Mouse (Mus musculus): ENCODE data around the gene Cluap1.

Gene Cluap1

DNA sequence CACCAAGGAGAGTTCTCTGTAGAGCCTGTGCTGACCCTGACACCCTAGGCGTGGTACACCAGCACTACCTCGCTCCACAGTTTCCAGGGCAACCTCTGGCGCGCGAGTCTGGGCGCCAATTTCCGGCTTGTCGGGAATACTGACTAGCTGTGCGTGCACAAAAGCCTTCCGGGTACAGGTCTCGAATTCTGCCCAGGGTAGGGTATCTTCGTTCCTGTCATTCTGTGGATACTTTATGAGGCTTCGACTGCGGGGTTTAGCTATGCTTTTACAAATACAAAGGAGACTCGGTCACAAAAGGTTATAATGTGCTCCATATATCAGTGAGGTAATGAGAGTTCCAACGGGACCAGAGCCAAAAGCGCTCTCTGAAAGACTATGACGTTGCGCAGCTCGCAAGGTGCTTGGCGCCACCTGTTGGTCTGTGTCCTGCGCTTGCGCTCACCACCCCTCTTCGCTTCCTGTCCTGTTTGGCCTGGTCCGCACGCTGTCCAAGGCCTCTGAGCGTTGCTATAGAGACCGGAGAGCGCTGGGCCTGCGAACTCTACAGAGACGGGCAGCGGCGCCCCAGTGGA, at the start of gene Cluap1, which contains the start of gene 1700037C18Rik:
Gene Cluap1 (plus strand): TSS at position 265 of the 575 bp plus-strand sequence.
Gene 1700037C18Rik (minus strand): TSS at position 153 of the 575 bp plus-strand sequence.
- peak; percentile 83 to 85 for DNase-seq (ENCODE audit: low spot score in 2 of 2)

DNA sequence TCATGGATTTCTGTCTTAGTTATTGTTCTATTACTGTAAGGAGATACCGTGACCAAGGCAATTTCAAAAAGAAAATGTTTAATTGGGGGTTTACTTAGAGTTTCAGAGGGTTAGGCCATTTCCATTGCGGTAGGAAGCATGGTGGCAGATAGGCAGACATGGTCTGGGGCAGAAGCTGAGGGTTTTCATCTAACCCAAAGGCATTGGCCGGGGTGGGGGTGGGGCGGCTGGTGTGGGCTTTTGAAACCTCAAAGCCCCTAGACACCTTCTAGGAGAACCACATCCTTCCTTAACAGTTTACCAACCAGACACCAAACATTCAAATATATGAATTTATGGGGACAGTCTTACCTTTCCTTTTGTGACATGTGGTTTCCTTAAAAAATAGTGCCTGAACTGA, 49.3 kb upstream of the Cluap1 start:
- no peak for DNase-seq (ENCODE audit: low spot score in 2 of 2)

DNA sequence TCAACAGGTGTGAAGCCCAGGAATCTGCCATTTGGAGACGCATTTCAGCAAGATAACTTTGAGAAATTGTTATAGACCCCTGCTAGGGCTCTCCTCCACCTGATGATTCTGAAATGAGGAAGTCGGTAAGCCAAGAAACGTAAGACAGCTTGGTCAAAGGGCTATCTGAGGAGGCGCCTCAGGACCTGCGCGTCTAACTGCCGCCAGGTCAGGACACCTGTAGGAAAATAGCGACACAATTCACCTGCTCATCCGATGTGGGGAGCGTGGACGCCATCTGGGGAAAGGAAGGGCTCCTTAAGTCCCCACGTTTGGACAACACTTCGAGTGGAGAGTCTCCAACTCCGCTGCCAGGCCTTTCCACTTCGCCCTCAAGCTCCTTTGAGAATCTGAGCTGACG, 36.8 kb upstream of the Cluap1 start:
- no peak for DNase-seq (ENCODE audit: low spot score in 2 of 2)

DNA sequence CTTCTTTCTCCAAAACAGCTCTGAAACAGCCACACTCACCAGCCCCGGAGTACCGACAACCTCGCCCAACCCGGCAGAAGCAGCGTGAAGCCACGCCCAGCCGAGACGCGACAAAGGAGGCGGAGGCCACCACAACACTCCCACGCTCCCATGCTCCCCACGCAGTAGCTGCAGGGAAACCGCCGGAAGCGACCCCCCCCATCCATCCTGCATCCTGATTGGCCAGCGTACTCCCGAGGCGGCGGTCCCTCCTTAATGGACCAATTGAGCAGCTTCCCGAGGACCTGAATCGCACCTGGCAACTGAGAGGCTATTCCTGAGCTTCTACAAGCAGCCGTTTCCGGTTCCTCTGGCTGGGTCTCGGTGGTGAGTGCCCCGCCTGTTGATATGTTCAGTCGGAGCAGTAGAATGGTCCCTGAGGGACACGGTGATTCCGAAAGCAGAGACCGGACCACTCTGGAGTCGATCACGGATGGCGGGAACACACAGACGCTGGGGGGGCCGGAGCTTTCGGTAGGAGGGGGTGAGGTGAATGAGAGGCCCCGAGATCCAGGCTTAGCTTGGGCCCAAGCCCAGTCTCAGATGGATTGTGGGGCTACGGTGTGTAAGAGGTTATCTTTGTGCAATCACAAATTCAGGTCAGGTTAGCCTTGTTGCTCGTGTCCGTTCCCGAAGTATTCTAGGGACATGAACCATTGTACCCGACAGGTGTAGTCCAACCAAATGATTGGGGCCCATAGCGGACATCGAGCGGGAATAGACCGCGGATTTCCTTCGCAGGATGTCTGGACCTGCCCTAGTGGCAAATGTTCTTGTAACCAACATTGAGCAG, 36.2 kb upstream of the Cluap1 start, which contains the start of gene Naa60:
Gene Naa60 (plus strand): TSS at position 160 of the 832 bp plus-strand sequence.
- DNase-seq (ENCODE audit: low spot score in 2 of 2), result peak; percentile 70 to 73

DNA sequence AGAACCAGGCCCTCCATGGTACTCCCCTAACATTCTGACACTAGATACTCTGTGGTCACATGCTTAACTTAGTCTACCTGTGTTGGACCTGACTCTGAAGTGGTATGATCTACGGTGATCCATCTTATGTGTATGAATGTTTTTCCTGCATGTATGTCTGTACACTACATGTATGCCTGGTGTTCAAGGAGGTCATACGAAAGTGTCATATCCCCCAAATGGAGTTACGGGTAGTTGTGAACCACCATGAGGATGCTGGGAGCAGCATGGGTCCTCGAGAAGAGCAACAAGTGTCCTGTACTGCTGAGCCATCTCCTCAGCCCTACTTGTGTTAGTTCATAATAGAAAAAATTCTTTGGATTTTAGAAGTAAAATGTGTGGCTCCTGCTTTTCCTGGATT, 32.3 kb upstream of the Cluap1 start:
- DNase-seq (ENCODE audit: low spot score in 2 of 2), result no peak

DNA sequence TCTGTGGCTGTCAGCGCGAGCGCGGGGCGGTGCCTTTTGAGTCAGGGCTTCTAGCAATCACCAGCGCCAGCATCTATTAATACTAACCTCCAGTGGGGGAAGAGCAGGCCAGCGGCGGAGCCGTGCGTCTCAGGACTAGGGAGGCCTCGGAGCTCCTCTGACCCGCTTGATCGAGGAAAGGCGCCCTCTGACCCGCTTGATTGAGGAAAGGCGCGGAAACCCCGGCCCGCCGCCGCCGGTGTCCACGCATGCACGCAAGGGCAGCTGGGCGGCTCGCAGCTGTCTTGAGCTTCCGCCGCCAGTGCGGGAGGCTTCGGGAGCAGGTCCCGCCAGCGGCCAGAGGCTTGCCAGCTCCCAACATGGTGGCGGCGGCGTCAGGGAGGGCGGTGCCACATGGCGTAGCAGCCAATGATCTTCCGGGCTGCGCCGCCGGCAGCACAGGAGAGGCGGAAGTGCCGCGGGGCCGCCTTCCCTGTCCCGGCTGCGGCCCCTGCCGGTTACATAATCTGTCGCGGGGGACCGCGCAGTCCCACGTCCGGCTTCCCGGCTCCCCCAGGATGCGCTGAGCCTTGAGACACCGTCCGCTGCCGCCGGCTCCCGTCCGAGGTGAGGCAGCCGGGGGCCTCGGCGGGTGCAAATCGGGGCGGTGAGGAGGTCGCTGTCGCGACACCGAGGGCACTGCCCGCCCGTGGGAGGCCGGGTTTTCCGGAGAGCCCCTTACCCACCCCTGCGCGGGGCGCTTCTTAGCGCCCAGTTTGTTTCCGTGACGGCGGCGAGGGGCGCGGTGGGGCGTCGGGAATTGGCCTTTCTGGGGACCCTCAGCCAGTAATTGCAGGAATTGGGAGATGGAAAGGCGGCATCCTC, 24.2 kb upstream of the Cluap1 start, which contains the start of the genes Zfp597 and Gm20695:
Gene Zfp597 (minus strand): TSS at position 361 of the 864 bp plus-strand sequence.
Gene Gm20695 (plus strand): TSS at position 448 of the 864 bp plus-strand sequence.
- DNase-seq (ENCODE audit: low spot score in 2 of 2), result peak; percentile 92 to 94

DNA sequence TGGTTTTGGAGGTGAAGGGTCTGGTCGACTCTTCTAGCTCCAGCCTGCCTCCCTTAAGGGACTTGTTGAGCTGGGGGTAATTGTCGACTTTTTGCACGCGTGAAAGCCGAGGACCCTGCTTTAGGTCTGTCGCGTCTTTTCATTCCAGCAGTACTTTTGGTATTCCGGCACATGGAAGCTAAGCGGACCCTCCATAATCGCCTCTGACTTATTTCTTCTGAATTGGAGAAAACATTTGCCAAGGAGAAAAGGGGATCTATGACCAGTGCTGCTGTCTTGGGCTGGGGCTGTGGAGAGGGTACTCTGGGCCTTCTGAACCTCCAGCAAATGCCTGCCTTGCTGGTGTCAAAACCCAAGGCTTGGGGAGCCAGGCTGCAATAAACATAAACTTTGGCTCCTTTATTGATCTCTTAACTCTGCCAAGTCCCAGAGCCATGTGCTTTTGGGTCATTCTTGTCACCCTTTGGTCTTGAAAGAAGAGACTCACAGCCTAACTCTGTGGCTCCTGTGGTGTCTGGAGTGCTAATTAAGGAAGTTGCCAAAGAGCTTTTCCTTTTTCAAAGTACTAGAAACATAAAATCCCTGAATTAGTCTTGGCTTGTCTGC, 23.4 kb upstream of the Cluap1 start:
- DNase-seq (ENCODE audit: low spot score in 2 of 2), result no peak

DNA sequence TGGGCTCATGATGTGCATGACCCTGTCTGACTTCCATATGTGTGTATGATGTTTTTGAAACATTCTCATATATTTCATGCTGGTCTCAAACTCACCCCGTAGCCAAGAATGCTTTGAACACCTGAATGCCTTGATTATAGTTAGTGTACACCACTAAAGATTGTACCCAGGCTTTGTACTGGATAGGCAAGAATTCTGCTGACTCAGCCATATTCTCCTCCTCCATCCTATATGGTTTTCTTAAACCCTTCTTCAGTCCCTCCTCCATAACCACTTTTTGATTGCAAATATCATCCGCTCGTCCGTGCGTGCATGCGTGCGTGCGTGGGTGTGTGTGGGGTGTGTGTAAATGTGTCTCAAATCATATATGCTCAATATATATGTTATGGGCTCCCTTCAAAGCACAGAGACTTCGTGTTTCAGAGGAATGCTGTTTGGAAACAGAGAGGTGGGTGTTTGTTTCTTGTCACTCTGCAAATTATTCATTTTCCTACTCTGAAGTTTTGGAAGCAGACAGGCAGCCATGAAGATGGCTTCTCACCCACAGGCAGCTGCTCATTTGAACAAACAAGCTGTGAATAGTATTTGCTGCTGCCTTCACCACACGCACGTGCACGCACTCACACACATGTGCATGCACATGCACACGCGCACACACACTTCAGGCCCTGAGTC, 16.8 kb upstream of the Cluap1 start:
- no peak for DNase-seq (ENCODE audit: low spot score in 2 of 2)

DNA sequence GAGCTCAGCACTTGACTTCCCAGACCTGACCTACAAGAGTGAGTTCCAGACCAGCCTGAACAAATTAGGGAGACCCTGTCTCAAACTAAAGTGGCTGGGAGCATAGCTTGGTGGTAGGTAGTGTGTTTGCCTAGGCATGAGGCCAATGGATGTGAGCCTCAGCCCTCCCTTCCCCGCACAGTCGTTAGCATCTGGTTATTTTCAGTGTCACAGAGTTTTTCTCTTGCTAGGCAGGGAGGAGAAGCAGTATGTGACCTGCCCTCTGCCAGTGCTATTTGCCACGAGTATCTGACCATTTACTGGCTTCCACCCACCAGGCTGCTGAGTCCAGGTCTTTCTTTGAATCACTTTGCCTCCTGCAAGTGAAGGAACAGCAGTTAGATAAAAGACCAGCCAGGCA, 14.9 kb upstream of the Cluap1 start:
- no peak for DNase-seq (ENCODE audit: low spot score in 2 of 2)

DNA sequence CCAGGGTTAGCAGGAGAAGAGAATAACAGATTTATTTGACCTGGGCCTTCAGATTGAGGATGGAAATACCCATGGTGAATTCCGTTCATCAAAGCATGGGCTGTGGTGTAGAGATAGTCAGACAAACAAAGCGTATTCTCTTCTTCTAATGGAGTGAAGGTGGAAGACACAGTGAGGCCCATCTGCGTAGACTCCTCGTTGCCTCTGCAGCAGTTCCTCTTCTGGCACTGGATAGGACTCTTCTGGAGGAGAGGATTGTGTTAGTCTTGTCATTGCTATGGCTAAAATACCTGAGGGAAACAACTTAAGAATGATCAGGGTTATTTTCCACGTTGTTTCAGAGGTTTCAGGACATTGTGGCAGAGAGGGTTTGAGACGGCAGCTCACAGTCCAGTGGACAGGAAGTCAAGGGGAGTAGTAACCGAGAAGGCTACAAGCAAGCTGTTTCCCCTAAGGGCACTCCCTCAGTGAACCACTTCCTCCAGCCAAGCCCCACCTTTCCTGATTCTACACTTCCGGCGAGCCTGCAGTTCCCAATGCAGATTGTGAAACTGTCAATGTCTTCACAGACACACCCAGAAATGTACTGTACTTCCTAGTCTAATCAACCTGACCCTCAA, 13.3 kb upstream of the Cluap1 start:
- peak; percentile 23 to 45 for DNase-seq (ENCODE audit: low spot score in 2 of 2)

DNA sequence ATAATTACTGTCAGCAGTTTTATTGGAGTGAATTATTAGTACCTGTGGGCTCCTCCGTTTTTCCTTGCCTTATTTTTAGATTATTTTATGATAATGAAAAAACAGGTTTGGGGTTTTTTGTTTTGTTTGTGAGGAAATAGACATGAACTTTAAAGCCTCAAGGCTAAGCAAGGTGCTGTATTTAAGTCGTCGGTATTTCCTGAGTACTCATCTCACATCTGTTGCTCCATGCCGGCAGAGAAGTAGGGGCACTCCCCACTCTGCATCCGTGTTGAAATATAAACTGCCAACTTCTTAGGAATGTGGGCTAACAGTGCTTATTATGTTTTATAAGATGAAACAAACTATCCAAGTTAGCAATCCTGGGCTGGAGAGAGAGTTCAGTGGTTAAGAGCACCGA, 12.6 kb upstream of the Cluap1 start:
- DNase-seq (ENCODE audit: low spot score in 2 of 2), result no peak

DNA sequence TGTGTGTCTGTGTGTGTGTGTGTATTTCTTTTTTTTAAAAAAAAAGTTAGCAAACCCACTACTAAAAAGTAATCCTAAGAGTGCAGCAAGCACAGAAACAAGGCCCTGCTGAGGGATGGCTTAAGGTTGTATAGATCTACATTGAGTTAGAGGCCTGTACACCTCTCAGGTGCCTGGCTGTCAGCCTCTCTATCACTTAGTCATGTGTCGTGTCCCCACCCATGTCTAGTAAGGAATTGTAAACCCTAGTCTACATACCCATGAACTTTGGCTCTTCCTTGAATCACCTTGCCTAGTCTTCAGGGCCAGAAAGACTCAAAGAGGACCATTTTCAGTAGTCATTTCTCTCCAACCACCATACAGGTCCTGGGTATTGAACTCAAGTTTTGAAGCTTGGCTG, 12.0 kb upstream of the Cluap1 start:
- no peak for DNase-seq (ENCODE audit: low spot score in 2 of 2)

DNA sequence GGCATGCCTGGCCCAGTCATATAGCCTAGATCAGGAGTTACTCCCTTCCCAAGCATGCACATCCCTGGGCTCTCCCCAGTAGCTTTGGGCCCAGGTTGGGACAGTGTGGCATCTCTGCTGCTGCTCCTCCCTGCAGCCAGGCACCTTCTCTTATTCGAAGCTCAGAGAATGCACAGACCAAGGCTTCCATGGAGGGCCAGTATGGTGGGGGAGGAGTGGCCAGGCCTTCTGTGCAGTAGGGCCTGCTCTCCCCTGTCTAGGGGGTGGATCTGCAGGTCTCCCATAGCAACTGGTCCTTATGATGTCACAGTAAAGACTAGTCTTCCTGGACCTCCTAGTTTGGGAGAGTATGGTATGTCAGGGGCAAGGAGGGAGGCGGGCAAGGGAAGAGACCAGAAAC, 1.1 kb upstream of the Cluap1 start:
- DNase-seq (ENCODE audit: low spot score in 2 of 2), result no peak

DNA sequence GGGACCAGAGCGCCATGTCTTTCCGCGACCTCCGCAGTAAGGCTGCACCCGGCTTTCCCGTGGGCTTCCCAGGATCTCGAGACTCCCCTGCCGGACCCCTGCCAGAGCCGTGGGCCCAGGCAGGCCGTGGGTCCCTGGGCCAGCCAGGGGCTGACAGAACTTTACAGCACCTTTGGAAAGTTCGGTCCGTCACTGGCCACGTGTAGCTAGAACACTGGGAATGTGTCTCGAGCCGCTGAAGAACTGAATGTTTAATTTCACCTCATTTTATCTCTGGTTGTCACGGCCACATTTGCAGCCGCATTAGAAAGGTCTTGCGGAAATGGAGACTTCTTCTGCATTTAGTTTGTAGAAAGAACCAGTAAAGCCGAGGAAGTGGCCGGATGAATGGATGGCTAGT, 517 bp downstream of the Cluap1 start:
- no peak for DNase-seq (ENCODE audit: low spot score in 2 of 2)

DNA sequence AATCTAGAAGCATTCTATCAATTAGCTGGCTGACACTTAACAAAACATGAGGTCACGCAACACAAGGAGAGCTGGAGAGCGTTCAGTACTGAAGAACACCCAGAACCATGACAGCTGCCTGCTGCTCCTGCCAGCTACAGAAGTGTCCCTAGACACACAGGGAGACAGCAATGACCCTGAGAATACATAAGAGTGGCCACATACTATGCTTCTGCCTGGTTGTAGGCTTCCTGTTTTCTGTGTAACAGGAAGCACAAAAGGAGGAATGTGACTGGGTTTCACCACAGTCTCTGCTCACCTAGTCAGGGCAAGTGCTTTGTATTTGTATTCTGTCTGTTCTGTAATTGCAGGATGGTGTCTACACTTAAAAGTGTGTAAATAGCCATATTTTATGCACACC, 12.2 kb downstream of the Cluap1 start:
- no peak for DNase-seq (ENCODE audit: low spot score in 2 of 2)

DNA sequence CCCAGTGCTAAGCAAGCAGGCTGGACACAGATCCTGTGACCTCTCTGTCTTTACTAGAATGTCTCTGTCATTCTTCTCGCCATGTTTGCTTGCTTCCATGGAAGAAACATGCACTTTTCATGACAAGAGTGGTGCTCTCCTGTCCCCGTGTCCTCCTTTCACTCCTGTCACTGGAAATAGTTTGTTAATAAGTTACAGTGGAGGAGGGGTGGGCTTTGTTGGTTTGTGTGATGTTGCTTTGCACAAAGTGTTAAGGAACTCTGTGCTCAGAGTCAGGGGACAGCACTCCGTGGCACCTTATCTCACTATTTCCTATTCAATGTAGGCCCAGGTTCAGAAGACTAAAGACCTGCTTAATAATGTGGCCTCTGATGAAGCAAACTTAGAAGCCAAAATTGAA, 14.9 kb downstream of the Cluap1 start:
- DNase-seq (ENCODE audit: low spot score in 2 of 2), result no peak

DNA sequence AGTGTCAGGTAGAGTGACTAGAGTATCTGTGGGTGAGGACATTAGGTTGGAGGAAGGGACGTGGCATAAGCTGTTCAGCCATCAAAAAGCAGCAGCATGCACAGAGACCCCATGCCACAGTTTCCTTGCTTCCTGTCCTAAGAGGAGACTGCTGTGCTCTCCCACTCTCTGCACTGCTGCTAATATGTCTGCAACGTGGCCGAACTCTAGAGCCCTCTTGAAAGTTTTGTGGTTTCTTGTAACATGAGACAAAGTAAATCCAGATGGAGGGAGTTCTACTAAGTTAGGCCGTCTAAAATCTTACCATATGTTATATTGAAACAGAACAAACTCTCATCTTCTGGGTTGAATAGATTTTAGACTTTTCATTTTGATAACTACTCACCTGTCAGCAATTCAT, 15.4 kb downstream of the Cluap1 start:
- DNase-seq (ENCODE audit: low spot score in 2 of 2), result no peak

DNA sequence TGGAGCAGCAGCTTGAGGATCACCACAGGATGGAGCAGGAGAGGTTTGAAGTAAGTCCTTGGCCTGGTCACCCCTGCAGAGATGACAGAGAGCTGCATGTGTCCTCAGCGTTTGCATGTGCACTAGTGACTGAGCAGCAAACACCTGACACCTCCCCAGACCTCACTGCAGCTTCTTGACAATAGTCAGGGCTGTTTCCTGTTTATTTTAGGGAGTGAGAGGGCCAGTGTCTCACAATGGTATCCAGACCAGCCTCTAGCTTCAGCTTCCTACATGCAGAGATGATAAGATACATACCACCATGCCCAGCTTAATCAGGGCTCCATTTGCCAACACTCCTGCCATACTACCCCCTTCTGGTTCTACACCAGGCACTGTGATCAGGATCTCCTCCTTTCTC, 20.0 kb downstream of the Cluap1 start:
- DNase-seq (ENCODE audit: low spot score in 2 of 2), result no peak

DNA sequence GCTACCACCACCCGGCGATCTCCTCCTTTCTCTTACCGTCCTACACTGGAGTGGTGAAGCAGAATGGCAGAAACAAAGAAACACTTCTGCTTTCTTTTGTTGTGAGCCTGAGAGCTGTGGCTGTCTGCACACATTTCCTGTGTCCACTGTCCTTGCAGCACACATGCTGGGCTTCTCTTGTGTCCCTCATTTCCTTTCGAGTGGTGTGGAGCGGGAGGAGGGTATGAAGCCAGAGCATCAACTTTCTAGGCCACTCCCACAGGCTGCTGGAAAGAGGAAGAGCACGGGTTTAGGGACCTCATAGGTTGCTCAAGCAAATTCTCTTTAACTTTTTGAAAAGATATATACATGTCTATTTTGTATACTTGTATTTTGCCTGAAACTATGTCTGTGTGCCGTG, 20.6 kb downstream of the Cluap1 start:
- no peak for DNase-seq (ENCODE audit: low spot score in 2 of 2)

DNA sequence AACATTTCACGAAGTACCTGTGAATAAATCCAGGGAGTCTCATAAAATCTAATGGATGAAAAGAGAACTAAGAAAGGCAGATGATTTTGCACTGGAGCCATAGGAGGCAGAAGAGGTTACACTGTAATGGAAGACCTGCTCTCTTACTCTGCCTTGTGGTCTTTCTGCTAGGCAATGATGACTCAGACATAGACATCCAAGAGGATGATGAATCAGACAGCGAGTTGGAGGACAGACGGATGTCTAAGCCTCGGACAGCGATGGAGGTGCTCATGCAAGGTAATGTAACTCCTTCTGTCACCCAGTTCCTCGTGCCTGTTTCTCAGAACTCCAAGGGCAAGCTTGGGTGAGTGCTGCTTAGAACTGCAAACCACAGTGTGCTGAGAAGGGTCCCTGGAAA, 24.9 kb downstream of the Cluap1 start:
- DNase-seq (ENCODE audit: low spot score in 2 of 2), result no peak

DNA sequence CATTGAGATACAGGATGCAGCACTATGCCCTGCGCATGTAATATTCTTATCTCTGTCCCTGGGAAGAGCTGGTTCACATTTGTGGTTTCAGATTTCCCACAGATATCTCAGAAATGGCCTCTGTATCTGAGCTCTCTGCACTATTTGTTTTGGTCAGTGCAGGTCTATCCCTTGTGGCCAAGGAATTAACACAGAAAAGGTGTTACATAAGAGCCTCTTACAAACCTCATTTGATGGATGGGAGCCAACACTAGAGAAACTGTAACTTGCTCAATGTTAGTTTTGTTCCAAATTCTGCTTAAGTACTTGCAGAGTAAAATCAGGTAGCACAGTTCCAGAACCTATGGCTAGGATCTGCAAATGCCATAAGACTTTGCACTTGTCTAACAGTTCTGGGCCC, 25.5 kb downstream of the Cluap1 start:
- no peak for DNase-seq (ENCODE audit: low spot score in 2 of 2)

All from spleen, postnatal 14 days (tissue).